Mouse (Mus musculus) liver, embryonic 13.5 days (tissue): Measurements from ENCODE around the gene Olfr114. TPM values are rescaled to one million over a fixed set of nuclear protein-coding genes. Genes with fewer than 3 reads are reported as not detected.

Experiments used
- ATAC-seq: fragments of 200-750 bp; cut with Nextera tagmentation; 2 replicates; pipeline ENCODE4 v1.8.0; 2017; ENCODE audit warnings: low read depth, mild to moderate bottlenecking, moderate number of reproducible peaks, moderate library complexity
- DNase-seq: peaks from one replicate; pipeline ENCODE4 v3.0.0; 2022
- H3K27ac ChIP-seq: fragments of 300-500 bp; sonication (generic); 2 replicates; pipeline ENCODE4 v1.5.1; 2015; ENCODE audit warnings: moderate library complexity, mild to moderate bottlenecking, inconsistent platforms
- H3K27me3 ChIP-seq: fragments of 300-500 bp; sonication (generic); 2 replicates; pipeline ENCODE4 v1.6.1; 2015; ENCODE audit warnings: mild to moderate bottlenecking, inconsistent platforms
- H3K36me3 ChIP-seq: fragments of 300-500 bp; sonication (generic); 2 replicates; pipeline ENCODE4 v1.6.1; 2015; ENCODE audit warnings: mild to moderate bottlenecking, inconsistent platforms
- H3K4me1 ChIP-seq: fragments of 300-500 bp; sonication (generic); replicated peaks from 2 replicates; pipeline ENCODE4 v1.6.1; 2015; ENCODE audit warnings: inconsistent platforms
- H3K4me2 ChIP-seq: fragments of 300-500 bp; sonication (generic); 2 replicates; pipeline ENCODE4 v1.6.1; 2015; ENCODE audit warnings: inconsistent platforms, mild to moderate bottlenecking, moderate library complexity
- H3K4me3 ChIP-seq: fragments of 300-500 bp; sonication (generic); replicated peaks from 2 replicates; pipeline ENCODE4 v1.5.1; 2015; ENCODE audit warnings: mild to moderate bottlenecking, inconsistent platforms
- H3K9ac ChIP-seq: fragments of 300-500 bp; sonication (generic); 2 replicates; pipeline ENCODE4 v1.6.1; 2015; ENCODE audit warnings: mild to moderate bottlenecking, inconsistent platforms
- H3K9me3 ChIP-seq: fragments of 300-500 bp; sonication (generic); replicated peaks from 2 replicates; pipeline ENCODE4 v1.6.1; 2016; ENCODE audit warnings: inconsistent platforms
- WGBS: fragments of 180-500 bp; shearing (Covaris S2); methylation state at CpG from one replicate; pipeline ENCODE4 v1.1.7; 2015; ENCODE audit not compliant: insufficient replicate concordance; 5-methylcytosine and 5-hydroxymethylcytosine counted together
- polyA plus RNA-seq: library from polyadenylated mRNA; unstranded; fragments of >200 nt; fragmentation: Nextera tagmentation; extraction: Ambion mirVana; gene quantifications from 2 replicates; pipeline ENCODE4 v1.2.1, GENCODE M21; 2015

Olfr114 gene
- not detected in 2 replicates for polyA plus RNA-seq

DNA sequence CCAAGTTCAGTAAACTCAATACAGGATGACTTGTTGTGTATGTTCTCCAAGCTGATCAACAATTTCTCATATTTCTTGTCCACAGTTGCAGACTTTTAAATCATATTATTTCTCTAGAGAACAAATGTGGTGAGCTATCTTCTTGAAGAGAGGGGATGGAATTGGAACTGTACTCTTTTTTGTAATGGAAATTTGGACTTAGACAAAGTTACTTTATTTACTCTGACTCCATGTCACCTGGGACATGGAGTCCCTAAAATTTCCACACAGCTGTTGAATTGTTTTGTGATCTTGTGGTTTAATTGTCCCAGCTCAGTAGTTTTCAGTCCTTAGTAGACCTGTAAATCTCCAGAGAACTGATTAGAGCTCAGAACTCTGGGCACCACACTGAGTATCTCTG is at the start of gene Olfr114:
Gene Olfr114 (minus strand): TSS at position 101 of the 400 bp plus-strand sequence.
- Histone ChIP-seq H3K4me2 (no peak within 1 kb of the TSS), H3K27ac (no peak within 1 kb of the TSS), H3K4me3 (no peak within 1 kb of the TSS), H3K4me1 (no peaks in the 10 kb centered on the region), H3K9ac (no peak within 1 kb of the TSS), H3K27me3 (no peaks in the 10 kb centered on the region), H3K9me3 (no peaks in the 10 kb centered on the region), H3K36me3 (no peaks in the 10 kb centered on the region)
- ATAC-seq (no peak), DNase-seq (no peak)

DNA sequence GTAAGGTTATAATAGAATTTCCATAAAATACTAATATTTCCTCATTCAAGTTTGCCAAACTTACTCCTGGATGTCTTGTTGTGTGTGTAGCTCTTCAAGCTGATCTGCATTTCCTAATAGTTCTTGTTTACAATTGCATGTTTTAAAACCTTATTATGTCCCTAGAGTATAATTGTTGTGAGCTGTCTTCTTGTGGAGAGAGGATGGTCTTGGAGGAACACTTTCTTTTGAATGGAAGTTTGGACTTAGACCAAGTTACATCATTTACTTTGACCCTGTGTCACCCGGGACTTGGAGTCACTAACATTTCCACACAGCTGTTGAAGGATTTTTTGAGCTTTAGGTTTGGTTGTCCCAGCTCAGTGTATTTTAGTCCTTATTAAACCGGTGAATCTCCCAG is 34.5 kb upstream of the Olfr114 start, which contains the start of the genes Olfr115 and Olfr116:
Gene Olfr115 (minus strand): TSS at position 101 of the 400 bp plus-strand sequence.
Gene Olfr116 (minus strand): TSS at position 191 of the 400 bp plus-strand sequence.
- no peak within 1 kb of the TSS for H3K27ac ChIP-seq
- H3K4me1 ChIP-seq = no peaks in the 10 kb centered on the region
- ATAC-seq (no peak), DNase-seq (no peak)
- WGBS = 59% methylated on average over 2 of the region's 2 CpGs
- H3K4me2 ChIP-seq = no peak within 1 kb of the TSS
- H3K9me3 ChIP-seq = peaks cover 3% of the 10 kb centered on the region; the same call in 1 of the 2 replicates
- no peak within 1 kb of the TSS for H3K9ac ChIP-seq
- no peaks in the 10 kb centered on the region for H3K27me3 ChIP-seq
- no peak within 1 kb of the TSS for H3K4me3 ChIP-seq
- no peaks in the 10 kb centered on the region for H3K36me3 ChIP-seq

DNA sequence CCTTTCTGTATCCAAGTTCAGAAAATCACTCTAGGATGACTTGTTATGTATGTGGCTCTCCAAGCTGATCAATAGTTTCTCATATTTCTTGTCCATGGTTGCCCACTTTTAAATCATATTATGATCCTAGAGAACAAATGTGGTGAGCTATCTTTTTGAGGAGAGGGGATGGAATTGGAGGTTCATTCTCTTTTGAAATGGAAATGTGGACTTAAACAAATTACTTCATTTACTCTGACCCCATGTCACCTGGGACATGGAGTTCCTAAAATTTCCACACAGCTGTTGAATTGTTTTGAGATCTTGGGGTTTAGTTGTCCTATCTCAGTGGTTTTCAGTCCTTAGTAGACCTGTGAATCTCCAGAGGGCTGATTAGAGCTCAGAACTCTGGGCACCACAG is 15.0 kb downstream of the Olfr114 start, which contains the start of gene Olfr113:
Gene Olfr113 (minus strand): TSS at position 101 of the 400 bp plus-strand sequence.
- DNase-seq = no peak
- no peak within 1 kb of the TSS for H3K27ac ChIP-seq
- H3K9me3 ChIP-seq = no peaks in the 10 kb centered on the region; the same call in 1 of the 2 replicates
- no peaks in the 10 kb centered on the region for H3K36me3 ChIP-seq
- no peak within 1 kb of the TSS for H3K4me2 ChIP-seq
- H3K4me3 ChIP-seq = no peak within 1 kb of the TSS
- no peak for ATAC-seq
- H3K4me1 ChIP-seq = no peaks in the 10 kb centered on the region
- no peaks in the 10 kb centered on the region for H3K27me3 ChIP-seq
- no peak within 1 kb of the TSS for H3K9ac ChIP-seq

DNA sequence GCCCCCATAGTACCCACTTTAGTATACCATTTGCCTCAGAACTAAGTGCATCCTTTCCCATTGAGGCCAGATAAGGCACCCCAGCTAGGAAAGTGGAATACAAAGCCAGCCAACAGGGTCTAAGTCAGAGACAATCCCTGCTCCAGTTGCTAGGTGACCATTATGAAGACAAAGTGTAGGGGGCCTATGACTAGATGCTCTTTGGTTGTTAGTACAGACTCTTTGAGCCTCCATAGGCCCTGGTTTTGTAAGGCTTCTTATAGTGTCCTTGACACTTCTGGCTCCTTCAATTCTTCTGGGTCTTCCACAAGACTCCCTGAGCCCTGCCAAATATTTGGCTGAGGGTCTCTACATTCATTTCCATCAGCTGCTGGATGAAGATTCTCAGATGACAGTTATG is 23.2 kb downstream of the Olfr114 start, which contains the start of gene Olfr112:
Gene Olfr112 (minus strand): TSS at position 101 of the 400 bp plus-strand sequence.
- no peak for DNase-seq
- no peaks in the 10 kb centered on the region for H3K4me1 ChIP-seq
- H3K9me3 ChIP-seq = no peaks in the 10 kb centered on the region
- H3K27ac ChIP-seq = no peak within 1 kb of the TSS
- H3K27me3 ChIP-seq = no peaks in the 10 kb centered on the region
- no peaks in the 10 kb centered on the region for H3K36me3 ChIP-seq
- H3K4me2 ChIP-seq = no peak within 1 kb of the TSS
- no peak within 1 kb of the TSS for H3K9ac ChIP-seq
- no peak for ATAC-seq
- no peak within 1 kb of the TSS for H3K4me3 ChIP-seq

DNA sequence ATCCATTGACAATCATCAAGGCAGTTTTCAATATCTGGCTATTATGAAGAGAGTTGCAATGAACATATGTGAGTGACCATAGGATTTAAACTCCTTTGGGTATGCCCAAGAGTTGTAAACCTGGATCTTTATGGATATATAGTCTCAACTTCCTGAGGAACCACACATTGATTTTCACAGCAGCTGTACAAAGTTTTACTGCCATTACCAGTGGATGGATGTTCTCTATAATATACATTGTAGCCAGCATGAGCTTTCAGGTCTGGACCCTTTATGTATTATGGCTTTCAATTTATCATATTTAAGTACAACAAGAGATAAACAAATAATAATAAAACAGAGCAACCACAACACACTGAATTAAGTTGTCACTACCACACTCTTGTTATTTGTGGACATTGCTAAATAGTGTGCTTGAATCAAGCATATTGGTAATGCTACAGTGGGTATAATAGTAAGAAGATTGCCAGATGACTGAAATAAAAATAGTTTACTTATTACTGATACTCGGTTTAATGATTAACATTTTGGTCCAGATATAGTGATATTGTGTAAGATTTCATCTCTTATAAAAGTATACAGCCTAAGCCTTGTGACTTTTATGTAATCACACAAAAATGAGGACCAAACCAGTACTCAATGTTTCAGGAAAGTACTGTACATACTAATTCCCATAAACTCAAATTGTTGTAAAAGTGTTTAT is 33.5 kb downstream of the Olfr114 start:
- Histone ChIP-seq H3K9me3 (no peaks in the 10 kb centered on the region), H3K9ac (no peak overlapping the region), H3K27ac (no peak overlapping the region), H3K27me3 (no peaks in the 10 kb centered on the region), H3K4me2 (no peak overlapping the region), H3K36me3 (no peaks in the 10 kb centered on the region), H3K4me3 (no peak overlapping the region), H3K4me1 (no peaks in the 10 kb centered on the region)
- DNase-seq = no peak
- ATAC-seq = no peak
- WGBS = 37% methylated on average over 1 of the region's 1 CpGs

DNA sequence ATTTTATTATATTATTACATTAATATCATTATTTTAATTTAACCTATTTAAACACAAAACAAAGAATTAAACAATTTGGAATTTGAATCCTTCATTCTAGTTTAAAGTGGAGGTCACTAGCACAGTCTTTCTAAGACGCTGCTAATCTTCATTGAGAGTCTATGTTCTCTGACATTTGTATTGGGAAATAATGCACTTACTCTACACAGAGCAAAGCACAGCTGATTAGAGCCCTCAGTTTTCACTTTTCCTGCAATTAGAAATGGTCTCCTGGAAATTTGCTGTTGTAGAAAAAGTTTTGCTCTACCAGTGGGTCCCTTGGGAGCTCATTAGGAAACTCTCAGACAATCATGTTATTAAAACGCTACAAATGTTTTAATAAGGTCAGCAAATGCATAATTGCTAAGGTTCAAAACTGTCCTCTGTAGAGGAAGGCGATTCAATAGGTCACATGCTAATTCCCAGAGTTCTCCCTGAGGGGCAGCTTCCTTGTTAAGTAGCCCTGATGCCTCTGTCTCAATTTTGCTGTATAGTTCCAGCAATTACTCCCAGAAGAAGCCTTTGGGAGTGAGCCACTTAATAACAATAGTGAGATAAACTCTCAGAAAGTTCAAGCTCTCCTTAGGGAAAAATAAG is 48.6 kb downstream of the Olfr114 start:
- no peak for DNase-seq
- Histone ChIP-seq H3K4me3 (no peak overlapping the region), H3K9ac (no peak overlapping the region), H3K36me3 (no peaks in the 10 kb centered on the region), H3K9me3 (no peaks in the 10 kb centered on the region), H3K4me1 (no peaks in the 10 kb centered on the region), H3K27me3 (no peaks in the 10 kb centered on the region), H3K27ac (no peak overlapping the region), H3K4me2 (no peak overlapping the region)
- WGBS = 51% methylated on average over 3 of the region's 3 CpGs
- ATAC-seq = no peak

DNA sequence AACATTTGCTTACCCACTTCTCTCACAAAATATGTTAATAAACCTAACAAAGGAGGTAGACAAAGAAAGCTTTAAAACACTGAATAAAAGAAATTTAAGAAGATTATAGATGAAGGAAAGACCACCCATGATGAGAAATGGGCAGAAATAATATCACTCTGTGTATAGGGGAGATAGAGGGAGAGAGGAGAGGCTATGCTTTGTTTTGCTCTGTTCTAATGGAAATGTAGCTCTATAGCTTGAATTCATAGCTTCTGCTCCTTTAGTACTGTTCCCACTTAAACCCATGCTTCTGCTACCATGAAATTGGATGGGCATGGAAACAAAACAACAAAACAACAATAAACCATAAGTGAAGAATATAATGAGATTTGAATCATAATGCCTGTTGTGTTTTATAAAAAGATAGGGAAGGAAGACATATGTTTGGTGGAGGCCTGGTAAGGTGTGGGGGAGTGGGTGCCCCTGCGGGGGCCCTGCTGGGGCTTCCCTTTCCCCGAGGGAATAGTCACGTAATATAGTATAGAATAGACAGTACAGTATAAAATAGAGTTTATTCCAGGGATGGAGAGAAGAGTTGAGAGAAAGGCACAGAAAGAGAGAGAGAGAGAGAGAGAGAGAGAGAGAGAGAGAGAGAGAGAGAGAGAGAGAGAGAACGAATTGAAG is 51.0 kb downstream of the Olfr114 start:
- Histone ChIP-seq H3K4me3 (no peak overlapping the region), H3K27me3 (no peaks in the 10 kb centered on the region), H3K27ac (no peak overlapping the region), H3K36me3 (no peaks in the 10 kb centered on the region), H3K4me1 (no peaks in the 10 kb centered on the region), H3K9me3 (no peaks in the 10 kb centered on the region), H3K4me2 (no peak overlapping the region), H3K9ac (no peak overlapping the region)
- WGBS = 77% methylated on average over 4 of the region's 4 CpGs
- DNase-seq (no peak), ATAC-seq (no peak)

Other genes with a start within 250 kb of the Olfr114 start
- not detected in 2 replicates for gene Olfr104-ps, start 233.2 kb downstream of the Olfr114 start, polyA plus RNA-seq
- not detected in 2 replicates for gene Olfr105-ps, start 213.7 kb downstream of the Olfr114 start, polyA plus RNA-seq
- not detected in 2 replicates for gene Olfr106-ps, start 202.3 kb downstream of the Olfr114 start, polyA plus RNA-seq
- gene Olfr107, start 193.5 kb downstream of the Olfr114 start, polyA plus RNA-seq = not detected in 2 replicates
- not detected in 2 replicates for gene Olfr108, start 147.3 kb downstream of the Olfr114 start, polyA plus RNA-seq
- gene Olfr109, start 133.8 kb downstream of the Olfr114 start, polyA plus RNA-seq = not detected in 2 replicates
- gene H2-M2, start 109.2 kb downstream of the Olfr114 start, polyA plus RNA-seq = not detected in 2 replicates
- gene Olfr110, start 100.3 kb downstream of the Olfr114 start, polyA plus RNA-seq = not detected in 2 replicates
- gene Olfr111, start 84.7 kb downstream of the Olfr114 start, polyA plus RNA-seq = not detected in 2 replicates
- not detected in 2 replicates for gene Olfr112, start 23.3 kb downstream of the Olfr114 start, polyA plus RNA-seq
- gene Olfr113, start 15.1 kb downstream of the Olfr114 start, polyA plus RNA-seq = not detected in 2 replicates
- not detected in 2 replicates for gene Olfr115, start 34.4 kb upstream of the Olfr114 start, polyA plus RNA-seq
- not detected in 2 replicates for gene Olfr116, start 34.5 kb upstream of the Olfr114 start, polyA plus RNA-seq
- not detected in 2 replicates for gene Olfr117, start 71.0 kb upstream of the Olfr114 start, polyA plus RNA-seq
- not detected in 2 replicates for gene Olfr118, start 74.2 kb upstream of the Olfr114 start, polyA plus RNA-seq
- gene Olfr119, start 103.8 kb upstream of the Olfr114 start, polyA plus RNA-seq = not detected in 2 replicates
- not detected in 2 replicates for gene Olfr120, start 129.1 kb upstream of the Olfr114 start, polyA plus RNA-seq
- gene Olfr121, start 156.1 kb upstream of the Olfr114 start, polyA plus RNA-seq = not detected in 2 replicates
- gene Olfr122, start 175.9 kb upstream of the Olfr114 start, polyA plus RNA-seq = not detected in 2 replicates
- gene Olfr123, start 200.8 kb upstream of the Olfr114 start, polyA plus RNA-seq = not detected in 2 replicates
- gene Olfr124, start 207.1 kb upstream of the Olfr114 start, polyA plus RNA-seq = not detected in 2 replicates
- gene Olfr125, start 240.2 kb upstream of the Olfr114 start, polyA plus RNA-seq = not detected in 2 replicates